Comparison of ENCODE assay signal across 8 mouse cellular contexts in genomic region chr1:132315889-132316624, GRCm38 (mm10). TPM values are rescaled to one million over a fixed set of nuclear protein-coding genes. Genes with fewer than 3 reads are reported as not detected.
A peak's percentile ranks its signal among the peaks of the same experiment; 100 is the strongest.
DNase-seq lines count a peak whose midpoint lies in the region; ATAC-seq and TF ChIP-seq lines count a peak whose summit lies in the region.

Gene Nuak2, plus strand, starts transcription at chr1:132316126.

- peaks cover 44% of the 10 kb centered on the region for H3K4me1 ChIP-seq in hindbrain, embryonic 15.5 days (replicated peaks)

- no peak for TF ChIP-seq CTCF in left cerebral cortex, adult 2 months (IDR thresholded peaks at IDR 0.05)

- H3K36me3 ChIP-seq in hindbrain, embryonic 15.5 days: no peaks in the 10 kb centered on the region

- peak; percentile 88 for ATAC-seq in hindbrain, embryonic 15.5 days (ENCODE audit: low FRiP score, low read depth)
- peak; percentile 68 for ATAC-seq in megakaryocyte, adult 5-6 weeks (ENCODE audit: poor library complexity, severe bottlenecking)

- H3K27ac ChIP-seq in hindbrain, embryonic 15.5 days (replicated peaks): peak within 1 kb of the TSS; percentile 26
- H3K27ac ChIP-seq in left cerebral cortex, adult 2 months: no peak within 1 kb of the TSS

- H3K9ac ChIP-seq in hindbrain, embryonic 15.5 days: peak within 1 kb of the TSS; percentile 70

- peak within 1 kb of the TSS; percentile 85 for H3K4me2 ChIP-seq in hindbrain, embryonic 15.5 days

- intact Hi-C loops in left cerebral cortex, adult 2 months (cut with DNase I): loop anchor here (1.0 kb wide), 1 partner anchor 39 kb away; no protein-coding TSS in a partner anchor

- WGBS in hindbrain, embryonic 15.5 days: 0% methylated on average over 67 of the region's 67 CpGs

- peaks cover 5% of the 10 kb centered on the region; the same call in 1 of the 2 replicates for H3K27me3 ChIP-seq in hindbrain, embryonic 15.5 days

- H3K9me3 ChIP-seq in hindbrain, embryonic 15.5 days: no peaks in the 10 kb centered on the region

- H3K4me3 ChIP-seq in hindbrain, embryonic 15.5 days: peak within 1 kb of the TSS; percentile 73
- peak within 1 kb of the TSS; percentile 74 for H3K4me3 ChIP-seq in left cerebral cortex, adult 2 months

- peak; percentile 98 for DNase-seq in ZHBTc4 (ENCODE audit: low read depth, low spot score)
- peak; percentile 89 to 93 for DNase-seq in cerebellum, postnatal 25 days
- DNase-seq in frontal cortex, postnatal 36 days (ENCODE audit: low spot score in 2 of 2): peak; percentile 72 to 77
- DNase-seq in left cerebral cortex, adult 2 months (ENCODE audit: extremely low spot score in 1 of 2, low spot score in 2 of 2): peak; percentile 76 to 77
- DNase-seq in right cerebral cortex, adult 2 months (ENCODE audit: low spot score in 2 of 2): peak; percentile 75 to 83
- peak; percentile 82 to 88 for DNase-seq in urinary bladder, postnatal 36 days (ENCODE audit: low spot score in 2 of 2)

RNA-seq across cellular contexts. Expression of gene Nuak2, which starts in this region (rescaled TPM):
- 12.9 and 24.2 TPM in 2 replicates for polyA plus RNA-seq in hindbrain, embryonic 15.5 days (2015; fragmentation: Nextera tagmentation; extraction: Ambion mirVana)
- total RNA-seq in left cerebral cortex, adult 2 months (2021): 1 to 10 TPM; 1.4 TPM
- total RNA-seq in megakaryocyte, adult 5-6 weeks (2015): 23.9 and 24.2 TPM in 2 replicates
- 14.3 and 16.7 TPM in 2 replicates for total RNA-seq in megakaryocyte, adult 5-6 weeks (2017)

Comparison
In these comparisons a context has a peak if more than half of its experiments do, and no peak if none do; other contexts are left out.
1. RNA of gene Nuak2 (total RNA-seq): 14.3 to 24.2 TPM in megakaryocyte, adult 5-6 weeks; 1.4 TPM in left cerebral cortex, adult 2 months; every median in the first group is over 4 times any median in the second.
2. Peak in every context shown above with its lines, with median percentiles within 50 percentile points of each other: DNase-seq.